Mouse (Mus musculus): ENCODE results near the gene Rnf222. TPM values are rescaled to one million over a fixed set of nuclear protein-coding genes. Genes with fewer than 3 reads are reported as not detected.
"Not testable (repeated sequence)": the region's sequence is repeated elsewhere in the genome, so short reads cannot be mapped to it uniquely, and the experiment has no call there.

Gene Rnf222
- polyA plus RNA-seq, 1 experiment from 2014 or later, result not detected

DNA sequence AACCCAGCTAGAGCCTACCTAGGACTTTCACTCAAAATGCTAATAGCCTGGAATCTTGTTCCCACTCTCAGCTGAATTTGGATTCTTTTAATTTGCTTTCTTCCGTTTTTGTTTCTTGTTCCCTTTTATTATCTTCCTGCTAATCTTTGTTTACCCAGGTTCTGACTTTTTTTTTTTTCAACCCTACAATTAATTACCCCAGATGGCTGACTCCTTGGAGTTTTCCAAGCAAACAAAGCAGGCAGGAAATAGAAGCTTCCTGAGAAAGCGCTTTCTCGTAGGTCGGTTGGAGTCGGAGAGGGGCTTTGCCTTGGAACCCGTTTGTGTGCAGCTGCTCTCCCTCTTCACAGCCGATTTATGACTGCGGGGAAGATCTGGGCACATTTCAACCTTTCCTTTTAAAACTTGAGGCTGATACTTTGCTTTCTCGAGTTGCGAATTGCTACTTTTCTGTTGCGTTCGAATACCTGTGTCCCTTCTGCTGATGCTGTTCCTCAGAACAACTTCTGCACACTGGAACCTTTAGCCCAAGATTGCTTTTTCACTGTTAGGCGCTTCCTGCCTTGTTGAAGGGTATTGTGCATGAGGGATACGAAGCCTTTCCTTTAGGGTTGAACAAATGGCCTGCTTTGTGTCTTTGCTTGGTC is 23.3 kb downstream of the Rnf222 start:
- H3K27ac ChIP-seq, result no peak overlapping the region
- no peak overlapping the region for H3K4me3 ChIP-seq (ENCODE audit: inconsistent target)
- H3K36me3 ChIP-seq (ENCODE audit: inconsistent target), result no peaks in the 10 kb centered on the region
- 14% methylated on average over 14 of the region's 14 CpGs for WGBS (ENCODE audit: missing documents)
- no peaks in the 10 kb centered on the region for H3K79me2 ChIP-seq (ENCODE audit: inconsistent target)

GRCm38 (mm10) chr11:68914566-68914965 is 26.2 kb downstream of the Rnf222 start:
- Histone ChIP-seq H3K27ac (no peak overlapping the region), H3K36me3 (ENCODE audit: inconsistent target) (no peaks in the 10 kb centered on the region), H3K4me3 (ENCODE audit: inconsistent target) (no peak overlapping the region), H3K79me2 (ENCODE audit: inconsistent target) (no peaks in the 10 kb centered on the region)
- 40% methylated on average over 4 of the region's 4 CpGs for WGBS (ENCODE audit: missing documents)

DNA sequence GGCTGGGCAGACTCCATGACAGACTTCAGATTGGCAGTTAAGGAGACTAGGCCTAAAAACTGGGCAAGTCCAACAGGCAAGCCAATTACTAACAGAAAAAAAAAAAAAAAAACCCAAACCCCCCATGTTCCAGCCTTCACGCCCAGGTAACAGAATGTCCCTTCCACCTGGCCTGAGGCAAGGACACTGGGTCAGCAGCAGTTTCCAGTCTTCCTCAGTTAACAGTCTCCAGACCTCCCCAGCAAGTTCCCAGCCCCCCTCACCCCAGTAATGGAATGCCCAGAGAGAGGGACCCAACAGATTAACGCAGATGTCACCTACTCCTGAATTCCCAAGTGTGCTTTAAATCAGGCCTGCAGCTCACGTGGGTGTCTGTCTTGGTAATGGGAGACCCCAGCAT is 34.8 kb downstream of the Rnf222 start:
- Histone ChIP-seq H3K27ac (no peak overlapping the region), H3K36me3 (ENCODE audit: inconsistent target) (no peaks in the 10 kb centered on the region), H3K4me3 (ENCODE audit: inconsistent target) (no peak overlapping the region), H3K79me2 (ENCODE audit: inconsistent target) (no peaks in the 10 kb centered on the region)
- 84% methylated on average over 3 of the region's 3 CpGs for WGBS (ENCODE audit: missing documents)

DNA sequence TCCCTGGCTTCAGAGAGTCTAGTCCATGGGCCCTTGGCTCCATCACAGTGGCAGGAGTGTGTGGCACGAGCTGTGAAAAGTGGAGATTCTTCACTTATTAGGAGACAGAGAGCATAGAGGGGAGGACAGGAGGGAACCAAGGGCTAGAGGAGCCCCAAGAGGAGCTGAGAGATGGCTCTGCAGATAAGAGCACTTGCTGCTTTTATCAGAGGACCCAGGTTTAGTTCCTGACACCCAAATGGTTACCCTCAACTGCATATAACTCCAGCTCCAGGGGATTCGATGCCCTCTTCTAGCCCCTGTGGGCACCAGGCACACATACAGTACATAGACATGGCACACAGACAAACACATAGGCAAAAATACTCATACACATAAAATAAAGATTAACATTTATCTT is 36.4 kb downstream of the Rnf222 start:
- Histone ChIP-seq H3K36me3 (ENCODE audit: inconsistent target) (no peaks in the 10 kb centered on the region), H3K27ac (no peak overlapping the region), H3K79me2 (ENCODE audit: inconsistent target) (no peaks in the 10 kb centered on the region), H3K4me3 (ENCODE audit: inconsistent target) (no peak overlapping the region)
- WGBS (ENCODE audit: missing documents), result 65% methylated on average over 2 of the region's 2 CpGs

DNA sequence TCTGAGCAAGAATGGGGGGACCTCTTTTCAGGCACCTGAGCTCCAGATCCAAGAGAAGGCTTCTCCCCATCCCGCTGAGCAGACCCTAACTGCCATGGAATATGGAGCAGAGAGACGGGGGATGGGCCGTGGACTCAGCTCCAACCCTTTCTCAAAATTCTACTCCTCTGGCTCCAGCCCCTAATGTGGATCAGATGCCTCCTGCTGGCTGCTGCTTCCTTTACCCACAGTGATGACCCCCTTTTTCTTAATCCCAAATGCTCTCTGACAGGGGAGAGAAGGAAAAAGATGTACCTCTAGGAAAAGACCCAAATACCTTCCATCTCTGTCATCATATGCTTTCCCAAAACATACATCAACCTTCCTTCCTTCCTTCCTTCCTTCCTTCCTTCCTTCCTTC is 38.6 kb downstream of the Rnf222 start, which contains the start of gene Odf4:
Odf4 (minus strand) TSS at position 101 of the 400 bp plus-strand sequence.
- WGBS (ENCODE audit: missing documents), result 88% methylated on average over 3 of the region's 3 CpGs
- H3K36me3 ChIP-seq (ENCODE audit: inconsistent target), result no peaks in the 10 kb centered on the region
- no peak within 1 kb of the TSS for H3K27ac ChIP-seq
- no peaks in the 10 kb centered on the region for H3K79me2 ChIP-seq (ENCODE audit: inconsistent target)
- no peak within 1 kb of the TSS for H3K4me3 ChIP-seq (ENCODE audit: inconsistent target)

DNA sequence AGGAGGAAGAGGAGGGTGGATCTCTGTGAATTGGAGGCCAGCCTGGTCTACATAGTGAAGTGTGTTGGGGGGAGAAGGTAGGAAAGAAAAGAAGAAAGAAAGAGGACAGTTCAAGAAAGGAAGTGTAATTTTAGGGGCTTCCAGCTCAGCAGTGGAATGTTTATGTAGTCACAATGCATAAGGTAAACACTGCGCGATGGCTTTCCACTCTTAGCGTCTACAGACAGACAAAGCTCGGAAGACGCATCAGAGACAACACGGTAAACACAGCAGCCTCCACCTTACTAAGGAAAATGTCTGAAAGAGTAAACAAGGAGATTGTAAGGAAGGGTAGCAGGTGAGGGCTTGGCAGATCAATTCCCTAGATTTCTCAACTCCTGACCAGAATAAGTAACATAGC is 41.6 kb downstream of the Rnf222 start:
- WGBS (ENCODE audit: missing documents), result 90% methylated on average over 6 of the region's 6 CpGs
- Histone ChIP-seq H3K27ac (no peak overlapping the region), H3K4me3 (ENCODE audit: inconsistent target) (no peak overlapping the region)

DNA sequence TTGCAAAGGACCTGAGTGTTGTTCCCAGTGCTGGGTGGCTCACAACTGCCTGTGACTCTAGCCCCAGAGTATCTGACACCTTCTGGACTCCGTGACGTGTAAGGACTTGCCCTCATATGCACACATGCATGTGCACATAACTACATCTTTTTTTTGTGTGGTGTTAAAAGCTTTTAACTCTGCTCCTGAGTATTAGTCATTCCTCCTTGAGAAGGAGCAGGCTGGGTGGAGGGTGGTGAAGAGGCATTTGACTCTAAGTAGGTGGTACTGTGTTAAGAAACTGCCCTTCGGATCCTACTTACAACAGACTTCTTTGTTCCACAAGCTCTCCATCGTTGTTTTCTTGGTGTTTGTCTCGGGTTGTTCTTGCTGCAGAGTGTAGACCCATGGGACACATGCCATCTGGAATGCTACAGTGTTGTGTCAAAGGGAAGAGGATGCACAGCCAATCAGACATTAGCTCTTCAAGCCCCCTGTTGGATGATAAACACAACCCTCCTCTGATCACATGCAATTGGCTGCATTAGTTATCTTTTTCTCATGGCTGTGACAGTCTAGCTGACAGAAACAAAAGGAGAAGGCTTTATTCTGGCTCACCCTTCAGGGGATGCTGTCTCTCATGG is 45.6 kb downstream of the Rnf222 start:
- H3K36me3 ChIP-seq (ENCODE audit: inconsistent target), result no peaks in the 10 kb centered on the region
- WGBS (ENCODE audit: missing documents), result 84% methylated on average over 5 of the region's 5 CpGs
- H3K4me3 ChIP-seq (ENCODE audit: inconsistent target), result no peak overlapping the region
- no peak overlapping the region for H3K27ac ChIP-seq
- no peaks in the 10 kb centered on the region for H3K79me2 ChIP-seq (ENCODE audit: inconsistent target)

More for the DNA sequence above, 41.6 kb downstream of the Rnf222 start:
- Histone ChIP-seq H3K36me3 (ENCODE audit: inconsistent target) (no peaks in the 10 kb centered on the region), H3K79me2 (ENCODE audit: inconsistent target) (no peaks in the 10 kb centered on the region)

DNA sequence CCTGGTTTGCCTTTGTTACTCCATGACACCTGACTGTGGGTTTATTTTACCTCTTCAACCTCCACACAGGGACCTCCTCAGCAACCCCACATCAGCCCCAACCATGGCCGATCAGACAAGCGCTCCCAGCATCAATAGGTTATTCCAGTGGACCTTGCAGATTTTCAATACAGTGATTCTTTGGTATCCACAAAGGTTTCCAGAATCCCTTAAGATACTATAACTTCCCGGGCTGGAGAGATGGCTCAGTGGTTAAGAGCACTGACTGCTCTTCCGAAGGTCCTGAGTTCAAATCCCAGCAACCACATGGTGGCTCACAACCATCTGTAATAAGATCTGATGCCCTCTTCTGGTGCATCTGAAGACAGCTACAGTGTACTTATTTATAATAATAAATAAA is 48.6 kb downstream of the Rnf222 start:
- WGBS (ENCODE audit: missing documents), result 86% methylated on average over 4 of the region's 4 CpGs
- H3K79me2 ChIP-seq (ENCODE audit: inconsistent target); H3K27ac ChIP-seq: not testable (repeated sequence)

GRCm38 (mm10) chr11:68939451-68940304 is 51.3 kb downstream of the Rnf222 start:
- Histone ChIP-seq H3K36me3 (ENCODE audit: inconsistent target) (no peaks in the 10 kb centered on the region), H3K79me2 (ENCODE audit: inconsistent target) (no peaks in the 10 kb centered on the region; the same call in 1 of the 2 replicates), H3K4me3 (ENCODE audit: inconsistent target) (peak overlapping the region; percentile 49), H3K27ac (peak overlapping the region; percentile 51)
- WGBS (ENCODE audit: missing documents), result under 1% methylated on average over 16 of the region's 16 CpGs

More for the DNA sequence above, 48.6 kb downstream of the Rnf222 start:
- not testable (repeated sequence) for H3K4me3 ChIP-seq (ENCODE audit: inconsistent target); H3K36me3 ChIP-seq (ENCODE audit: inconsistent target)

GRCm38 (mm10) chr11:68940516-68940915 is 52.2 kb downstream of the Rnf222 start:
- Histone ChIP-seq H3K4me3 (ENCODE audit: inconsistent target) (peak overlapping the region; percentile 49), H3K79me2 (ENCODE audit: inconsistent target) (no peaks in the 10 kb centered on the region; the same call in 1 of the 2 replicates), H3K27ac (no peak overlapping the region), H3K36me3 (ENCODE audit: inconsistent target) (no peaks in the 10 kb centered on the region)
- 61% methylated on average over 4 of the region's 4 CpGs for WGBS (ENCODE audit: missing documents)

DNA sequence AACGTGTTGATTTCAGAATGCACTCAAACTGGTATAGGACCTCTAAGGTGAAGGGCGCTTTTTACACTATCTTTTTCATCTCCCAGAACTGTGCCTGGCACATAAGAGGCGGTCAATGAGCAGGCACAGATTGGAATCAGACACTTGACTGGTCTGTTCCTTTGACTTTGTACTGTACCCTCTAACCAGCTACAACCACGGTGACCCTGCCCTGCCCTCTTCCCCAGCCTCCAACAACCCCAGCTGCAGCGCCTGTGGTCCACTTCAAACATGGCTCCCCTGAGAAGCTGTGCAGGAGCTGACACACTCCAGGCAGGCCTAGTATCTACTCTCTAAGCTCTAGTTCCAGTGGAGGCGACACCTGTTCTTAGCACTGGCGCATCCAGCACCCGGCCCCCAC is 54.4 kb downstream of the Rnf222 start:
- Histone ChIP-seq H3K79me2 (ENCODE audit: inconsistent target) (no peaks in the 10 kb centered on the region; the same call in 1 of the 2 replicates), H3K36me3 (ENCODE audit: inconsistent target) (no peaks in the 10 kb centered on the region), H3K4me3 (ENCODE audit: inconsistent target) (no peak overlapping the region), H3K27ac (no peak overlapping the region)
- 94% methylated on average over 8 of the region's 8 CpGs for WGBS (ENCODE audit: missing documents)

DNA sequence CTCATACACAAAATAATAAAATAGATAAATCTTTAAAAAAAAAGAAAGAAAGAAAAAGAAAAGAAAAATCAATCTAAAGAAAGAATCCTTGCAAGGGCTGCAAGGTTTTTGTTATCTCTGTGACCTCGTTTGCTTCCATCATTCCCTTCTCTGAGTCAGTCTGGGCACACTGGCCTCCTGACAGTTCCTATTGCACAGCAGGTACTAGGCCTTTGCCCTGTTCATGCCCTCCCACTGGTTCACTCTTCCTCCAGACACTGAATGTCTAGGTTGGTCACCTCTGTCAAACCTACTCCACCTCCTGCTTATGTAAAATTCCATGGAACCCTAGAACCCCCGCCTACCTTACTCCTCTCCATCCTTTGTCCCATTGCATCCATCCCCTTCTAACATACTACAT is 56.9 kb downstream of the Rnf222 start:
- H3K27ac ChIP-seq, result no peak overlapping the region
- no peaks in the 10 kb centered on the region for H3K36me3 ChIP-seq (ENCODE audit: inconsistent target)
- 94% methylated on average over 2 of the region's 2 CpGs for WGBS (ENCODE audit: missing documents)
- H3K79me2 ChIP-seq (ENCODE audit: inconsistent target), result no peaks in the 10 kb centered on the region; the same call in 1 of the 2 replicates
- no peak overlapping the region for H3K4me3 ChIP-seq (ENCODE audit: inconsistent target)
